Mouse (Mus musculus): ENCODE data around the gene Tmem50a. TPM values are rescaled to one million over a fixed set of nuclear protein-coding genes. Genes with fewer than 3 reads are reported as not detected.
"Not testable (repeated sequence)": the region's sequence is repeated elsewhere in the genome, so short reads cannot be mapped to it uniquely, and the experiment has no call there.

Tmem50a gene
- polyA plus RNA-seq, 1 experiment, result 115 TPM

DNA sequence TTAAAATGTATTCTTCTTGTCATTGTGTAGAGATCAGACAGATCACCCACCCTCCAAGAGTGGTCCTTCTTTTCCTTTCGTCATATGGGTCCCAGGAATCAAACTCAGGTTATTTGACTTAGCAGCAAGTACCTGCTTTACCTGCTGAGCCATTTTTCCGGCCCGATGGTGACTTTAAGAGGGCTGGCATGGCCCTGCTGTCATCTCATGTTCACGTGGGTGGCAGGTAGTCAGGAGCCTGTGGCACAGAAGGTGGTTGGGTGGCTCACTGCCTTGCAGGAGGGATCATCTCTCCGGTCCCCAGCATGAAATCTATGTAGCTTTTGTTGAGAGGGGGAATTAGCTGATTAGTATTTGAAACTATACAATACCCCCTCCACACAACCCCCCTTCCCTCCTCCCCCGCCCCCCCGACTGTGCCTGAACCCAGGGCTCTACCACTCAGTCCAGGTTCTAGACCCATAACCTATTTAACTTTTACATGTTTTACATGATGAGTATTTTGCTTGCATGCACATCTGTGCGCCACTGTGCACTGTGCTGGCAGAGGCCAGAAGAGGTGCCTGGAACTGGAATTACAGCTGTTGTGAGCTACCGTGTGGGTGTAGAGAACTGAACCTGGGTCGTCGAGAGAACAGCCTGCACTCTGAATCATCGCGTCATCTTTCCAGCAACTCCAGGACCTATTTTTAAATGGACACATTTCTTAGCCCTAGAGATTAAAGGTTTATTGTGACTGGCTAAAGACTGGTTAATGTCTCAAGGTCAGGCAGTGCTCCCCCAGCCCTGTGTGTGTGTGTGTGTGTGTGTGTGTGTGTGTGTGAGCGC, 613 bp upstream of the Tmem50a start:
- Histone ChIP-seq H3K27ac (ENCODE audit: insufficient read depth, low read depth, low read length) (peak overlapping the region; percentile 48; the same call in 1 of the 2 replicates), H3K27me3 (replicated peaks; ENCODE audit: control insufficient read depth, insufficient read depth, low read length) (no peaks in the 10 kb centered on the region), H3K36me3 (ENCODE audit: control insufficient read depth, insufficient read depth, low read length) (no peaks in the 10 kb centered on the region), H3K4me3 (ENCODE audit: insufficient read depth, low read depth, low read length) (peak overlapping the region; percentile 63; the same call in 1 of the 2 replicates), H3K4me1 (ENCODE audit: control insufficient read depth, insufficient read depth, low read length) (peaks cover 7% of the 10 kb centered on the region; the same call in 1 of the 2 replicates)
- WGBS, result 55% methylated on average over 14 of the region's 14 CpGs
- TF ChIP-seq POLR2A (IDR thresholded peaks at IDR 0.05; ENCODE audit: low read depth, low read length) (no peak), CTCF (conservative IDR thresholded peaks at IDR 0.05; ENCODE audit: insufficient read depth, insufficient read length, low read depth, low read length) (no peak)
- no peak for DNase-seq

DNA sequence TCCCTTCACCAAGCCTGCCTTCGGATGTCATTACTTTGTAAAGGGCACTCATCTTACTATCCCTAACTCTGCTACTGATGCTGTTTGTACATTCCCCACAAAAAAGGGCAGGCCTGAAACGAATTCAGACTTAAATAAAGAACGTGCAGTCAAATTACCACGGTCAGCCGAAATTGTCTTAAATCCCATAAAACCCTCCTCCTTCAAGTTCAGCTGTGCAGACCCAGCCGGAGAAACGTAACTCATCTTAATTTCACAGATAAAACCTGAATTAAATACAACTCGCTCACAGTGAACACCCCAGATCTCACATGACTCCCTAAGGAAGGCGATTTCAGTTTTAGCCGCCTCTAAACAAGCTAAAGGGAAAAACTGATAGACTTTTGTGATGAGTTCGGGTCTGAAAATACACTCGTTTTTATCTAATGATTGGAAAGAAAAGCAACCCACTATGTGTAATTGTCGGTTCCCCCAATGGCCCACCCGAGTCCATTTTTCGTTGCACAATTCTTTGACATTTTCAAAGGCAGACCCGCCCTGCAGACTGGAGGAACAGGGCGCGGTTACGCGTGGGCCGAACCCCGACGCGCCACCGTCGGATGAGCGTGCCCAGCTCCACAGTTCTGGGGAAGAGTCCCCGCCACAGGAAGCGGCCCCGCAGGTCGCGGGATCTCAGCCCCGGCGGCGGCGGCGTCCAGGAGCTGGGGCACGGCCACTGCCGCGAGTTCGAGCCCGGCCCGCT, 531 bp downstream of the Tmem50a start:
- Histone ChIP-seq H3K27me3 (replicated peaks; ENCODE audit: control insufficient read depth, insufficient read depth, low read length) (no peaks in the 10 kb centered on the region), H3K36me3 (ENCODE audit: control insufficient read depth, insufficient read depth, low read length) (no peaks in the 10 kb centered on the region), H3K4me1 (ENCODE audit: control insufficient read depth, insufficient read depth, low read length) (peaks cover 7% of the 10 kb centered on the region; the same call in 1 of the 2 replicates), H3K27ac (ENCODE audit: insufficient read depth, low read depth, low read length) (peak overlapping the region; percentile 81), H3K4me3 (ENCODE audit: insufficient read depth, low read depth, low read length) (peak overlapping the region; percentile 63)
- no peak for DNase-seq
- WGBS, result 2% methylated on average over 43 of the region's 43 CpGs
- TF ChIP-seq POLR2A (IDR thresholded peaks at IDR 0.05; ENCODE audit: low read depth, low read length) (no peak), CTCF (conservative IDR thresholded peaks at IDR 0.05; ENCODE audit: insufficient read depth, insufficient read length, low read depth, low read length) (no peak)

DNA sequence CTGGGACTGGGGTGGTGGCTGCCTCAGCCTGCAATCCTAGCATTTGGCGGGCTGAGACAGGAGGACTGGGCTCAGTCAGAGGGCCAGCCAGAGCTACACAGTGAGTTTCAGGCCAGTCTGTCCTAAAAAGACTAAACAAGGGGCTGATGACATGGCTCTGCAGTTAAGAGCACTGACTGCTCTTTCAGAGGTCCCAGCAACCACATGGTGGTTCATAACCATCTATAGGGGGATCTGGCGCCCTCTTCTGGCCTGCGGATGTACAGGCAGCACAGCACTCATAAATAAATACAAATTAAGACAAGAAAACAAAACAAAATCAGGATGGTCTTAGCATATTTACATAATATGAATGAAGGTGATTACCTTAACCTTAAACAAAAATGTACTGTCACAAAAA, 1.4 kb downstream of the Tmem50a start:
- TF ChIP-seq CTCF (conservative IDR thresholded peaks at IDR 0.05; ENCODE audit: insufficient read depth, insufficient read length, low read depth, low read length), result peak; percentile 74
- TF ChIP-seq POLR2A (IDR thresholded peaks at IDR 0.05; ENCODE audit: low read depth, low read length), result no peak
- no peaks in the 10 kb centered on the region for H3K27me3 ChIP-seq (replicated peaks; ENCODE audit: control insufficient read depth, insufficient read depth, low read length)
- peak; percentile 76 for DNase-seq
- H3K27ac ChIP-seq (ENCODE audit: insufficient read depth, low read depth, low read length), result no peak overlapping the region
- WGBS, result 38% methylated on average over 3 of the region's 3 CpGs
- H3K36me3 ChIP-seq (ENCODE audit: control insufficient read depth, insufficient read depth, low read length), result no peaks in the 10 kb centered on the region
- H3K4me3 ChIP-seq (ENCODE audit: insufficient read depth, low read depth, low read length), result no peak overlapping the region
- H3K4me1 ChIP-seq (ENCODE audit: control insufficient read depth, insufficient read depth, low read length), result peaks cover 7% of the 10 kb centered on the region; the same call in 1 of the 2 replicates

DNA sequence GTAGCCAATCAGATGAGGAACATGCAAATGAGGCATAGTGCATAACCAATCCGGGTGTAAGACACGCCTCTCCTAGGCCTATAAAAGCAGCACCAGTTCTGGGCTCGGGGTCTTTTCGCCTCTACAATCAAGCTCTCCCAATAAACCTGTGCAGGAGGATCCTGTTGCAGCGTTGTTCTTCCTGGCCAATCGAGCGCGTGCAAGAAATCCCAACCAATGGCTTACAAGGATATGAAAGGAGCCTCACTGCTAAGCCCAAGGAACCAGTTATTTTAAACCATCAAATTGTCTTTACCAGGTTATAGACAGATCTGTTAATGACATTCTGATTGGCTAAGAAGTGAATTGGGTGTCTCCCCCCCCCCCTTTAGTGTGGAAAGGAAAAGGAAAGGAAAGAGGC, 3.4 kb downstream of the Tmem50a start:
- WGBS, result 97% methylated on average over 7 of the region's 8 CpGs
- not testable (repeated sequence) for H3K27ac ChIP-seq (ENCODE audit: insufficient read depth, low read depth, low read length); H3K27me3 ChIP-seq (replicated peaks; ENCODE audit: control insufficient read depth, insufficient read depth, low read length); H3K36me3 ChIP-seq (ENCODE audit: control insufficient read depth, insufficient read depth, low read length); H3K4me1 ChIP-seq (ENCODE audit: control insufficient read depth, insufficient read depth, low read length); DNase-seq; H3K4me3 ChIP-seq (ENCODE audit: insufficient read depth, low read depth, low read length)

DNA sequence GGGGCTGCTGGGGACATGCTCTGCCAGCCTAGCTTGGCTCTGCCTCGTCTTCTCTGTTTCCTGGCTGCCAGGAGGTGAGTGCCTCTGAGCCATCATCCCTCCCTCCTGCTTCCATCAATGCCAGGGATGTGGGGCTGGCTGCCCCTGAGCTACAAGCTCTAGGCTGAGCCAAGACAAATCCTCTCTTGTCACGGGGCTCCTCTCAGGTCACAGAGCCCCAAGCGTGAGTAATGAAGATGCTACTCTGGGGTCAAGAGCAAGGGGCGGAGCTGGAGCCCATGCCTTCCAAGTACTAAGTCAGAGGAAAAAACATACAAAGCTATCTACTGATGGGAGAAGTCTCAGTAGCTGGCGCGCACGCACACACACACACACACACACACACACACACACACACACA, 11.8 kb downstream of the Tmem50a start:
- Histone ChIP-seq H3K27me3 (replicated peaks; ENCODE audit: control insufficient read depth, insufficient read depth, low read length) (no peaks in the 10 kb centered on the region), H3K4me1 (ENCODE audit: control insufficient read depth, insufficient read depth, low read length) (no peaks in the 10 kb centered on the region), H3K4me3 (ENCODE audit: insufficient read depth, low read depth, low read length) (no peak overlapping the region), H3K36me3 (ENCODE audit: control insufficient read depth, insufficient read depth, low read length) (peaks cover 1% of the 10 kb centered on the region; the same call in 1 of the 2 replicates), H3K27ac (ENCODE audit: insufficient read depth, low read depth, low read length) (no peak overlapping the region)
- TF ChIP-seq CTCF (conservative IDR thresholded peaks at IDR 0.05; ENCODE audit: insufficient read depth, insufficient read length, low read depth, low read length), result no peak
- no peak for TF ChIP-seq POLR2A (IDR thresholded peaks at IDR 0.05; ENCODE audit: low read depth, low read length)
- WGBS, result 83% methylated on average over 7 of the region's 7 CpGs
- no peak for DNase-seq

DNA sequence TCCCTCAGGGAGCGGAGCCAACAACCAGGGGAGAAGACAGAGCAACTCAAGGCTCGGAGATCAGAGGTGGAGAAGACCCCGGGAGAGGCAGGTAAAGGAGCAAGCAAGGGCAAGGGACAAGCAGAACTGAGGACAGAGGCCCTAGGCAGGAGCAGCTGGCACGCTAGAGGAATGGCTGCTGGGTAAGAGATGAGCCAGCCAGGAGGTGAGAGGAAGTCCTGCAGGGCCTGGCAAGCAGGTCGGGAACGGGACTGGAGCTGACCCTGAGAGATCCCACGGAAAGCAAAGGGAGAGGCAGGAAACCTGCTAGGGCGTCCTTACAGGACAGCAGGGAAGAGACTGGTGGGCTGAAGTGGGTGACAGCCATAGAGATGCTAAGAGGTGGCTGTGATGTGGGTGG, 13.7 kb downstream of the Tmem50a start:
- Histone ChIP-seq H3K4me1 (ENCODE audit: control insufficient read depth, insufficient read depth, low read length) (no peaks in the 10 kb centered on the region), H3K4me3 (ENCODE audit: insufficient read depth, low read depth, low read length) (no peak overlapping the region), H3K27ac (ENCODE audit: insufficient read depth, low read depth, low read length) (no peak overlapping the region), H3K27me3 (replicated peaks; ENCODE audit: control insufficient read depth, insufficient read depth, low read length) (no peaks in the 10 kb centered on the region), H3K36me3 (ENCODE audit: control insufficient read depth, insufficient read depth, low read length) (peaks cover 1% of the 10 kb centered on the region; the same call in 1 of the 2 replicates)
- WGBS, result 92% methylated on average over 8 of the region's 8 CpGs
- no peak for TF ChIP-seq POLR2A (IDR thresholded peaks at IDR 0.05; ENCODE audit: low read depth, low read length)
- TF ChIP-seq CTCF (conservative IDR thresholded peaks at IDR 0.05; ENCODE audit: insufficient read depth, insufficient read length, low read depth, low read length), result no peak
- no peak for DNase-seq

DNA sequence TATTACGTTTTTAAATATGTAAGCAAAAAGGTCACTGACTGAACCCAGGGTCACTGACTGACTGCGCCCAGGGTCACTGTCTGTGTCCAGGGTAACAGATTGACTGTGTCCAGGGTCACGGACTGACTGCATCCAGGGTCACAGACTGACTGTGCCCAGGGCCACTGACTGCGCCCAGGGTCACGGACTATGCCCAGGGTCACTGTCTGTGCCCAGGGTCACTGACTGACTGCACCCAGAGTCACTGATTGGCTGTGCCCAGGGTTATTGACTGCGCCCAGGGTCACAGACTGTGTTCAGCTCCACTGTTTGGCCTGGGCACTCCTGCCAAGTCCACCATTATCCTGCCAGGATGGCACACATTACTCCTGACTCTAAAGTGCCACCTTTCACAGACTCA, 17.6 kb downstream of the Tmem50a start:
- 76% methylated on average over 6 of the region's 6 CpGs for WGBS
- Histone ChIP-seq H3K4me3 (ENCODE audit: insufficient read depth, low read depth, low read length) (no peak overlapping the region), H3K4me1 (ENCODE audit: control insufficient read depth, insufficient read depth, low read length) (no peaks in the 10 kb centered on the region), H3K27me3 (replicated peaks; ENCODE audit: control insufficient read depth, insufficient read depth, low read length) (no peaks in the 10 kb centered on the region), H3K27ac (ENCODE audit: insufficient read depth, low read depth, low read length) (no peak overlapping the region), H3K36me3 (ENCODE audit: control insufficient read depth, insufficient read depth, low read length) (0 out of 2 replicates have a peak, but pooled peaks cover 1% of the 10 kb centered on the region)
- TF ChIP-seq CTCF (conservative IDR thresholded peaks at IDR 0.05; ENCODE audit: insufficient read depth, insufficient read length, low read depth, low read length) (no peak), POLR2A (IDR thresholded peaks at IDR 0.05; ENCODE audit: low read depth, low read length) (no peak)
- DNase-seq, result peak; percentile 44
